Mouse (Mus musculus) thymus, postnatal 10 days (tissue): ENCODE measurements around the gene Arl8b.

ENCODE experiments used
- DNase-seq, 2 experiments: peaks; one replicate each; pipeline ENCODE4 v3.0.0; 2021; ENCODE audit warnings: low spot score in 2 of 2

Gene Arl8b

GRCm38 (mm10) chr6:108782526-108783183 lies at the start of gene Arl8b:
Gene Arl8b (plus strand): TSS chr6:108783099.
- peak; percentile 90 to 98 for DNase-seq

DNA sequence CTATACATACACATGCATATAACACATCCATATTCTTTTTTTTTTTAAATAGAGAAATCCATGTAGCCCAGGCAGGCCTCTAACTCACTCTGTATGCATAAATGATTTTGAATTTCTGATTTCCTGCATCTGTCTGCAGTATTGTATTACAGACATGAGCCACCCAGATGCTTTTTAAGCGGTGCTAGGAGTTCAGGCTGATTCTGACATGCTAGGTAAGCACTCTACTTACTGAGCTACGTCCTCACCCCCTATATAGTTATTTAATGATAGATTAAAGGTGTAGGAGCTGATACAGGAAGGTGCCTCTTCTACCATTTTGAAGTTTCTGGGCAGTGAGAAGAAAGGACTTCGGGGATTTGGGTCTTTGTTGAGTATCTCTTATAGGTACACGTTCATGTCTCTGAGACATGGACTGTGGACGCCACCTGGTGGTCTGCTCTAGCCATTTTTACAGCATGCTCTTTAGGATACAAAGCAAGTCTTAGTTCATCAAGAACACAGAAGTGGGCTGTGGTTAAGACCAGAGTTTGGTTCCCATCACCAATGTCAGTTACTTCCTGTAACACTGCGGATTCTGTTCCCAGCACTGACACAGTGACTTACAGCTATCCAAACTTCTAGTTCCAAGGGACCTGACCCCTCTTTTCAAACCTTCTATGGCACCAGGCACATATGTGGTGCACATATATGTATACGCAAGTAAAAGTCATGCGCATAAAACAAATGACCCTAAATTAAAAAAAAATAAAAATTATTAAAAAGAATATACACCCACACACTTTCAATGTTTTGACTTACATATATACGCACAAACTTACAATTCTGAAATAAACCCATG lies 46.8 kb upstream of the Arl8b start:
- peak; percentile 32 to 62 for DNase-seq

DNA sequence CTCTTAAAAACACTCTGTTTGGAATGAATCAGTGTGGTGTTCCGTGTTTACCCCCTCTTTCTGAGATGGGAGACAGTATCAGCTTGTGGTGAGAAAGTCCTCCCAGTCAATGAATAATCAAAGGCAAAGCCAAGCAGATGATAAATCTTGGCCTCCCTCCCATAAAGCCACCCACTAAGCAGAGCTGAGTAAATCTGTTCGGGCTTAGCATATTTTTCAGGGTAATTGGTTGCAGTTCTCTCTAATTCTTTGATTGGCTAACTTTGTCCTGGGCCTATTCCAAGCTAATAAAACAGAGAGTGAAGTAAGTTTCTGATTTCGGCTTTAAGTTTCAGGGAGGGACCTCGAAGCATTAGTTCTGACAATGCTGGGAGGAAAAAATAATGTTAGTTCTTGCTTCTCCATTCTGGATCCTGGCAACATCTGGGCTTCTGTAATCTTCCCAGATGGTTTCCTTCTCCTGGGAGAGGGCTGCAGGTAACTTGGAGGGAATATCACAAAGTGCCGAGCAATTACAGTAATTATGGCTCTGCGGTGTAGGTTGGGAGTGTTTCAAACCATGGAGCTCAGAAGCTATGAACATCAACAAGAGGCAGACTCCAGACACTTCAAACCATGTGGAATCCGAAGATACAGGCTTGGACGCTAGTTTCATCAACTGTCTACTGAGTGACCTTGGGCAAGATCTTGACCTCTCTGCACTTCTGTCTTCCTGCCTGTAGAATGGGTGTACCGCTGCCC lies 44.3 kb upstream of the Arl8b start:
- DNase-seq: no peak

DNA sequence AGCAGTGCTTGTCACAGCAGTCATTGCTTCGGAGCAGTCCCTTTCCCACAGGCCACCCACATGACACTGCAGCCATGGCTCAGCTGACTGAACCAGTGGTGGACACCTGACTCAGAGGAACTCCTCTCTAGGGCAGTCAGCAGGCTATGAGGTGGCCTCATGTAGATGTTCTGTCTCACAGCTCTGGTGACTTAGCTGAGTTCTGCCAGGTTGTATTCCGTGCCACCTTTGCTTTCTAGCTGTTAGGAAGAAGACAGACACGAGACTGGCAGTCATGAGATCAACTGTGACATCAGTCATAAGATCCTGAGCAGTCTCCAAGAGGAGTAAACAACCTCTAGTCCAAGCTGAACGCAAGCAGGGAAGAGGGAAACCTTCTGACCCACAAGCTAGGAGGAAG lies 42.3 kb upstream of the Arl8b start:
- no peak for DNase-seq

DNA sequence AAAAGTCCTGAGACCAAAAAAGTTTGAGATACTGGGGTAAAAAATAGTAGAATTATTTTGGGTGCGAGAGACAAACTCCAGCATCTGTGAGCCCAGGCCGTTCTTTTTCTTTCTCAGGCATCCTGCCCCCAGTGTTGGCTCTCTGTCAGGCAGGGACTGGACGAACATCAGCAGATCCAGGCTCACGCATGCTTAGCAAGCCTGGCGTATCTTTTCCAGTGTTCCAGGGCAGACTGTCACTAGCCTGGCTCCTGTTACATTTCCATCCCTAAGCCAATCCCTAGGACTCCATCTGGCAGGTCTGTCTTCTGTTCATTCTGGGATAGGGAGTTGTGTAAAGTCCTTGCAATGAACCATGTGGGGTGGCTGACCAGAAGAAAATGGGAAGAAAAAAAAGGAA lies 39.2 kb upstream of the Arl8b start:
- DNase-seq: no peak

DNA sequence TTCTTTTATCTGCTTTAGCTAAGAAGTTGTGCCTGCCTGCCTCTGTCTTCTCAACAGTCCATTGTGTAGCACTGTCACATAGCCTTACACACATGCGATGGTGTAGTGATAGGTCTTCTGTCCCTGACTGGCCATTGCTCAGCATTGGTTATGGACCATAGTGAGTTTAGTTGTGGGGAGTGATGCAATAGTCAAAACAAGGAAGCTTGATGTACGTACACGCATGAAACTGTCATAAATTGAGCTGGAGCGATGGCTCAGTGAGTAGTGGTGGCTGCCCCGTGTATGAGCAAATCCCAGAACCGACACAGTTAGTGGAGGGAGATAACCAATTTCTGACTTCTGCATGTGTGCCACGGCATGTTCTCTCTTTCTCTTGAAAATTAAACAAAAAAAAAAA lies 31.6 kb upstream of the Arl8b start:
- no peak for DNase-seq

DNA sequence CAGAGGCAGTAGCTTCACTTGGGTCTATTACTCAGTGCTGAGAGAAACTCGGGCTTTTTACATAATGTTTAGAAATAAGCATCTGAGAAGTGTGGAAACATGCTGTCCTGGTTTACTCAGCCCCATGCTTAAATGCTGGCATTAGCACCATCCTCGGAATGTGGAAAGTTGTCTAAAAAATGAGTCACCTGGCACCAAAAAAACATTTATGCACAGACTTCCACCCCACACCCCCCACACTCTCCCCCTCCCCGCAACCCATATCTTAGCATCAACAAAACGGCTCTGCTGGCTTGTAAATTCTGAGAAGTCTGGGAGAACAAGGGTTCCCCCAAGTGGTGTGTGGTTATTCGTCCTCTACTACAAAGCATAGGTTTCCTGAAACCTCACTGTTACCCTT lies 30.5 kb upstream of the Arl8b start:
- DNase-seq: no peak

DNA sequence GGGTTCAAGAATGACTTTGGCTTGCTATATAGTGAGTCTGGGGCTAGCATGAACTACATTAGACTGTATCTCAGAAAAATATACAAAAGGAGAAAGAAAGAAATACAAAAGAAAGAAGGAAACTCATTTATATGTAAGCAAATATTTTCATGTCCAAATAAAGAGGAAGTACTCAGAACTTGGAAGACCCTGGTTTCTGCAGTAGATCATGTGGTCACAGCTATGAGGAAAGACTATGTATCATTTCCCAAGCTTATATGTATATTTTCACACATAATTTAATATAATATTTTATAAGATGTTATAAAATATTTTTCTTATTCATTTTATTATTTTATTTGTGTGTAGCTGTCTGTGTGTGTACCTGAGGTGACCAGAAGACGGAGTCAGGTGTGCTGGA lies 29.4 kb upstream of the Arl8b start:
- DNase-seq: no peak

- DNase-seq: no peak
These were observed 28.5 kb upstream of the Arl8b start for GRCm38 (mm10) chr6:108754376-108754775.

- DNase-seq: no peak
These were observed 27.0 kb upstream of the Arl8b start for GRCm38 (mm10) chr6:108755936-108756335.

GRCm38 (mm10) chr6:108758997-108759697 lies 23.8 kb upstream of the Arl8b start:
- no peak for DNase-seq

GRCm38 (mm10) chr6:108759698-108760039 lies 23.2 kb upstream of the Arl8b start:
- DNase-seq: no peak

DNA sequence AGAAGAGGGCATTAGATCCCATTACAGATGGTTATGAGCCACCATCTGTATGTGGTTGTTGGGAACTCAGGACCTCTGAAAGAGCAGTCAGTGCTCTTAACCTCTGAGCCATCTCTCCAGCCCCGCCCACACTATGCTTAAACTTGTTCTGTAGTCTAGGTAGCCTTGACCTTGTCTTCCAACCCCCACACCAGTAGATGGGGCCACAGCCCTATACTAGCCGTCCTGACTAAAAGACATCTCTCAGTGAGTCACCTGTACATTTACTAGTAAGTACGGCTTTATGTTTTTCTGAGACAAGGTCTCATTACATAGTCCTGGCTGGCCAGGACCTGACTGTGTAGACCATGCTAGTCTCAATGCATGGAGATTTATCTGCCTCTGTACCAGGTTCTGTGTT lies 12.0 kb upstream of the Arl8b start:
- no peak for DNase-seq

DNA sequence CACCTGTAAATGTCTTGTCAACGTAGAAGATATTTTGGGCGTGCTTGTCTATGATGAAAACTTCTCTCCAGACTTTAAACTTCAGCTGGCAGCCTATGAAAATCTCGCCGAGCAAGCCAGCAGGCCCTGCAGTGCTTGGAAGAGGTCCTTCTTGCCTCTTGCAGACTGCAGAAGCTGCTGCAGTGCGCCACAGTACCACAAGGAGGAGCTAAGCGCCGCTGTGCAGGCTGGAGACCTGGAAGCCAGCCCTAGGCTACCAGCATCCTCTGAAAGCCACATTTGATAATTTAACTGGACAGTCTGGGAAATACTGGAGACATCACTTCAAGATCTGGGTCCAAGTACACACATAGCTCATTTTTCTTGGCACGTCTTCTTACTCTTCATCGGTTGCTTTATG lies 10.0 kb upstream of the Arl8b start:
- DNase-seq: peak; percentile 71 to 87

DNA sequence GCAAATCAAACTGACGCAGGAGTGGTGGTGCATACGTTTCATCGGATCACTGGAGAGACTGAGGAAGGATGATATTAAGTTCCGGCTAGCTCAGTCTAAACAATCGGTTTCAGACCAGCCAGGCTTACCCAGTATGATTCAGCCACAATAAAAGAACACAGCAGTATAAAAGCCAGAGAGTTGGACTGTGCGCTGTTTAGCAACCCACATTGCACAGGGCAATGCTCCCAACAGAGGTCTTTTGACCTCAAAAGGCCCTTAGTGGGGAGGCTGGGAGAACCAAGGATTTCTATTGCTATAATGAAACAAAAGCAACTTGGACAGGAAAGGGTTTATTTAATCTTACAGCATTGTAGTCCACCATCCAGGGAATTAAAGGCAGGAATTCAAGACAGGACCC lies 9.4 kb upstream of the Arl8b start:
- no peak for DNase-seq

- no peak for DNase-seq
These were observed 6.6 kb upstream of the Arl8b start for GRCm38 (mm10) chr6:108776274-108776673.

- no peak for DNase-seq
These were observed 5.2 kb upstream of the Arl8b start for GRCm38 (mm10) chr6:108777560-108778287.

GRCm38 (mm10) chr6:108778399-108778798 lies 4.5 kb upstream of the Arl8b start:
- DNase-seq: no peak

- no peak for DNase-seq
These were observed 1.0 kb upstream of the Arl8b start for GRCm38 (mm10) chr6:108781865-108782264.

DNA sequence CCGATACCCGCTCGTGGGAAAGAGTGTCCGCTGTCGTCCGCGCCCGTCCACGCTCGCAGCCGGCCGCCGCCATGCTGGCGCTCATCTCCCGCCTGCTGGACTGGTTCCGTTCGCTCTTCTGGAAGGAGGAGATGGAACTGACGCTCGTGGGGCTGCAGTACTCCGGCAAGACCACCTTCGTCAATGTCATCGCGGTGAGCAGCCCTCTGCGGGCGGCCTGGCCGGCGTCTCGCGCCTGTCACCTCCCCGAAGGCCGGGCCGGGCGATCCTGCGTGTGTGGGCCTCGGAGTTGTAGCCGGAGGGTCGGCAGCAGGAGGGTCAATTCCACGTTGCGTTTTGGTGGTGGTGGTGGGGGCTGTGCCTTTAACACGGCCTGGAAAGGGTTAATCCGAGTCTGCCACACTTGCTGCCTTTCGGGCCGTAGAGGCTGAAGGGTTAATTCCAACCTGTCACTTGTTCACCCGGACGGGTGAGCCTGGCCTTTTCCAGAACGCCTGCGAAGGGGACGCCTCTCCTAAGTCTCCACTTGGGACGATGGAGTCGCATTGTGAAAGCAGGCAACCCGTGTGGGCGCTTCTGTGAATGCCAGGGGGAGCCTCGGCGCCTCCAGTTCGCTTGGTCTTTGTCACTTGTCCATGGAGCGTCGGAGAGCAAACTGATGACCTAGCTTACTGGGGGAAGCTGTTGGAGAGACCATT lies 434 bp downstream of the Arl8b start:
- peak; percentile 29 to 50 for DNase-seq

- DNase-seq: no peak
These were observed 1.2 kb downstream of the Arl8b start for GRCm38 (mm10) chr6:108784056-108784455.
